Mouse (Mus musculus) C2C12 (cell line): ENCODE measurements around the gene 4930402F06Rik.

Experiments
- CTCF ChIP-seq: IDR thresholded peaks from one replicate; pipeline ENCODE4 v1.5.1; 2011; ENCODE audit not compliant: control insufficient read depth, insufficient read depth, insufficient read length
- FOSL1 ChIP-seq: IDR thresholded peaks from one replicate; pipeline ENCODE4 v1.8.0; 2011; ENCODE audit warnings: mild to moderate bottlenecking, low read length; ENCODE audit not compliant: poor library complexity, insufficient read depth, severe bottlenecking
- MAX ChIP-seq: IDR thresholded peaks from one replicate; pipeline ENCODE4 v1.6.1; 2011; ENCODE audit warnings: mild to moderate bottlenecking, control low read depth
- MYOD1 ChIP-seq: IDR thresholded peaks from one replicate; pipeline ENCODE4 v1.6.1; 2011; ENCODE audit warnings: low read depth; ENCODE audit not compliant: control insufficient read depth, insufficient read length
- MYOG ChIP-seq: IDR thresholded peaks from one replicate; pipeline ENCODE4 v1.6.1; 2011; ENCODE audit not compliant: control insufficient read depth, insufficient read length; ENCODE audit errors: extremely low read depth
- USF1 ChIP-seq: IDR thresholded peaks from one replicate; pipeline ENCODE4 v1.6.1; 2011; ENCODE audit warnings: low read depth, mild to moderate bottlenecking, control low read depth, moderate library complexity

DNA sequence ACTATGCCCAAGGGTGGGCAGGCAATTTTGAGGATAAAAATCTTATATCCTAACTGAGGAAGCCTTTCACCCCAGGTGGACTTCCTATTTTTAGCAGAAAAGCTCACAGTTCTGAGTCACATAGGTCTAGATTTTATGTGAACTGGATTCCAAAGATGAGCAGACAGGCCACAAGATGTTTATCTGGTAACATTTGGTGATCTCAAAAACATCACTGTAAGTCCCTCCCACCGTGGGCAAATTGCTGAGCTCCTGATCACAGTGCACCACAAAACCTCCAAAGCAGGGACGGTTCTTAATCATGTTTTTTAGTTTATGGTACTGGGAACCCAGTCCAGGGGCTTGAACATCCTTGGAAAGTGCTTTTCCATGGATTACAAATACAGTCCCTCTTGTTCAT, 67.9 kb downstream of the 4930402F06Rik start:
- TF ChIP-seq CTCF (no peak), FOSL1 (no peak), MAX (no peak), USF1 (no peak), MYOD1 (no peak), MYOG (no peak)
